Mouse (Mus musculus): ENCODE data around the gene Reg3d. TPM values are rescaled to one million over a fixed set of nuclear protein-coding genes. Genes with fewer than 3 reads are reported as not detected.

Gene Reg3d
- polyA plus RNA-seq, 1 experiment from 2014 or later, result not detected

Other genes starting within 250 kb of the Reg3d start
- not detected in 2 replicates for gene Reg3b, start 8.2 kb downstream of the Reg3d start, polyA plus RNA-seq (2016; fragmentation: Nextera tagmentation; extraction: Ambion mirVana)
- not detected in 2 replicates for gene Reg3a, start 1.8 kb upstream of the Reg3d start, polyA plus RNA-seq (2016; fragmentation: Nextera tagmentation; extraction: Ambion mirVana)
- gene Reg2, start 16.8 kb upstream of the Reg3d start, polyA plus RNA-seq (2016; fragmentation: Nextera tagmentation; extraction: Ambion mirVana), result not detected in 2 replicates
- gene Reg1, start 43.8 kb upstream of the Reg3d start, polyA plus RNA-seq (2016; fragmentation: Nextera tagmentation; extraction: Ambion mirVana), result not detected in 2 replicates
- not detected in 2 replicates for gene Reg3g, start 90.0 kb upstream of the Reg3d start, polyA plus RNA-seq (2016; fragmentation: Nextera tagmentation; extraction: Ambion mirVana)

All from midbrain, embryonic 10.5 days (tissue).